Mouse (Mus musculus) small intestine, adult 2 months (tissue): ENCODE data around the gene Pip4k2a.

Source experiments
- CTCF ChIP-seq: fragments of 200-500 bp; IDR thresholded peaks from 2 replicates; pipeline ENCODE4 v1.5.1; 2012; ENCODE audit warnings: low read depth, mild to moderate bottlenecking, control low read depth, inconsistent platforms, low read length, moderate library complexity, mixed read lengths; ENCODE audit not compliant: insufficient replicate concordance, insufficient read length; ENCODE audit errors: extremely low read depth
- POLR2A ChIP-seq: fragments of 200-500 bp; IDR thresholded peaks from 2 replicates; pipeline ENCODE4 v1.6.1; 2012; ENCODE audit warnings: low read depth, mild to moderate bottlenecking, control low read depth, inconsistent platforms, low read length, moderate library complexity

DNA sequence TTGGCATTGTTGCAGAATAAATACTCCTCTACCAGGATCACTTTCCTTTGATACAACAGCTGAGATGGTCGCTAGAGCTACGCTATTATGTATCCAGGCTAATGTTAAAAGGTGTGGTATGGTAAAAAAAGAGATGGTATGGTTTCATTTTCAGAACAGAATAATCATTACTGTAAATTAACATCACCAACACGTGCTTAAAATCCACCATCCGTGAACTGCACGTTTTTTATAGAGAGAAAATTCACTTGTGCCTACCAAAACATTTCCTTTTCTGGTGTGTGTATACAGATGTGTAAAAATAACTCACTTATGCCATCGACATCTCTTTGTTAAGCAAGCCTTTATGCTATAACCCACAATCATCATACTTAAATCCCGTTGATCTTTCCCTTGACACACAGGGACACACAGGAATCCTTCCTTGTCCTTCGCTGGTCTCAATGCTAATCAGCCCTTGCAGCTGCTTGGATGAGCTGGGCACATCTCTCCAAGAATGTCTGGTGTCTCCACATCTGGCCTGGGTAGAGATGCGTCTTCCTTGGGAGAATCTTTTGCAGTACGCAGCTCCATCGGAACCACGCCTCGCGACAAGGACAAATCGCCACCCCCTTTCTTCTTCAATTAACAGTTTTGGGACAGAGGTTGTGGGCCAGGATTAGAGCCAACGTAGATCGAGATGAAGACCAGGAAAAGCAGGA is 198.5 kb downstream of the Pip4k2a start:
- TF ChIP-seq CTCF (no peak), POLR2A (no peak)
